In genomic region chr17:78347111-78347801, GRCm38 (mm10) we compare ENCODE assay signal across 25 mouse cellular contexts.
DNase-seq lines count a peak whose midpoint lies in the region; ATAC-seq and TF ChIP-seq lines count a peak whose summit lies in the region.
"Had no signal": no experiment of that assay in that cellular context is flagged by ENCODE, and none has a peak within 500 bp of the region (broad histone marks: within the 10 kb centered on the region; RNA-seq: fewer than 3 reads in every experiment).

No protein-coding gene starts in this region.

- TF ChIP-seq CTCF in kidney, adult 2 months (conservative IDR thresholded peaks at IDR 0.05; ENCODE audit: insufficient read depth, insufficient read length, low read depth, low read length): no peak

- no peak overlapping the region for H3K4me2 ChIP-seq in kidney, embryonic 15.5 days
- H3K4me2 ChIP-seq: forebrain, embryonic 13.5 days; heart, embryonic 12.5 days; heart, embryonic 15.5 days; hindbrain, embryonic 13.5 days had no signal

- peaks cover 6% of the 10 kb centered on the region; the same call in 1 of the 2 replicates for H3K4me1 ChIP-seq in kidney, adult 2 months (ENCODE audit: control insufficient read depth, insufficient read depth, low read length)
- H3K4me1 ChIP-seq in kidney, embryonic 15.5 days: 0 out of 2 replicates have a peak, but pooled peaks cover 4% of the 10 kb centered on the region
- H3K4me1 ChIP-seq: forebrain, embryonic 13.5 days had no signal

- H3K27ac ChIP-seq in kidney, adult 2 months (ENCODE audit: insufficient read depth, low read depth, low read length): peak overlapping the region; percentile 59; the same call in 1 of the 2 replicates
- 0 out of 2 replicates have a peak overlapping the region, but pooled peaks have one; percentile 6 for H3K27ac ChIP-seq in kidney, embryonic 15.5 days
- H3K27ac ChIP-seq: forebrain, embryonic 10.5 days; forebrain, embryonic 13.5 days; heart, embryonic 15.5 days; hindbrain, embryonic 10.5 days; hindbrain, embryonic 13.5 days had no signal

- ATAC-seq in kidney, embryonic 15.5 days (replicated peaks; ENCODE audit: low FRiP score): peak; percentile 65; the same call in 1 of the 2 replicates
- ATAC-seq: activated CD4-positive, CD25-positive, alpha-beta regulatory T cell, adult 4 months; forebrain, embryonic 13.5 days; forebrain, embryonic 16.5 days had no signal

- H3K36me3 ChIP-seq in kidney, adult 2 months (ENCODE audit: control insufficient read depth, insufficient read depth, low read length): peaks cover 3% of the 10 kb centered on the region; the same call in 1 of the 2 replicates
- peaks cover 57% of the 10 kb centered on the region for H3K36me3 ChIP-seq in kidney, embryonic 15.5 days
- H3K36me3 ChIP-seq: heart, embryonic 15.5 days had no signal

- no peak overlapping the region for H3K9ac ChIP-seq in kidney, embryonic 15.5 days
- H3K9ac ChIP-seq: forebrain, embryonic 13.5 days; heart, embryonic 12.5 days; heart, embryonic 15.5 days; hindbrain, embryonic 13.5 days had no signal

- no peak for TF ChIP-seq POLR2A in kidney, adult 2 months (IDR thresholded peaks at IDR 0.05; ENCODE audit: low read depth, low read length)

- no peaks in the 10 kb centered on the region for H3K9me3 ChIP-seq in kidney, embryonic 15.5 days (replicated peaks)
- H3K9me3 ChIP-seq: forebrain, embryonic 10.5 days; forebrain, embryonic 13.5 days; heart, embryonic 12.5 days; heart, embryonic 15.5 days; hindbrain, embryonic 10.5 days; hindbrain, embryonic 13.5 days had no signal

- peak; percentile 82 for DNase-seq in heart, adult 11 months
- DNase-seq in heart, adult 8-10 months (ENCODE audit: low spot score): no peak
- peak; percentile 56 for DNase-seq in kidney, adult 2 months
- peak; percentile 31 for DNase-seq in kidney, postnatal 10 days
- DNase-seq in left cerebral cortex, adult 11 months (ENCODE audit: low spot score): no peak
- no peak for DNase-seq in right cerebral cortex, postnatal 36 days (ENCODE audit: low spot score in 2 of 2)
- no peak for DNase-seq in adrenal gland, postnatal 25 days
- DNase-seq: adrenal gland, adult 8-10 months; adrenal gland, postnatal 36 days; cerebellum, adult 18-20 months; cerebellum, adult 9-10 months; cerebellum, postnatal 14 days; gastrocnemius, postnatal 10 days; gastrocnemius, postnatal 36 days; heart, postnatal 10 days; heart, postnatal 36 days had no signal

- no peaks in the 10 kb centered on the region for H3K27me3 ChIP-seq in kidney, adult 2 months (replicated peaks; ENCODE audit: control insufficient read depth, insufficient read depth, low read length)
- no peaks in the 10 kb centered on the region for H3K27me3 ChIP-seq in kidney, embryonic 15.5 days
- H3K27me3 ChIP-seq: heart, embryonic 12.5 days; heart, embryonic 15.5 days; hindbrain, embryonic 13.5 days had no signal

- 66% methylated on average over 17 of the region's 17 CpGs for WGBS in kidney, adult 2 months
- WGBS in kidney, embryonic 15.5 days: 90% methylated on average over 17 of the region's 17 CpGs

- H3K4me3 ChIP-seq in kidney, adult 2 months (ENCODE audit: insufficient read depth, low read depth, low read length): no peak overlapping the region
- H3K4me3 ChIP-seq in kidney, embryonic 15.5 days (replicated peaks): no peak overlapping the region
- H3K4me3 ChIP-seq: forebrain, embryonic 10.5 days; forebrain, embryonic 13.5 days; heart, embryonic 12.5 days; heart, embryonic 15.5 days; hindbrain, embryonic 10.5 days; hindbrain, embryonic 13.5 days had no signal

Comparison
In these comparisons a context has a peak if more than half of its experiments do, and no peak if none do; other contexts are left out.
1. DNase-seq: peak in heart, adult 11 months (single experiment), kidney, adult 2 months (single experiment) and kidney, postnatal 10 days (single experiment); none in heart, adult 8-10 months (single experiment), left cerebral cortex, adult 11 months (single experiment), right cerebral cortex, postnatal 36 days (0 of 2) and adrenal gland, postnatal 25 days (single experiment).